Mouse (Mus musculus) kidney, adult 18-20 months (tissue): ENCODE data around the gene Nkx2-1.

Source experiments
- DNase-seq: peaks from one replicate; pipeline ENCODE4 v3.0.0; 2021

Gene Nkx2-1

GRCm38 (mm10) chr12:56521106-56521840, 15.4 kb downstream of the Nkx2-1 start:
- DNase-seq: no peak

- no peak for DNase-seq
Measured at GRCm38 (mm10) chr12:56520396-56521105, 16.2 kb downstream of the Nkx2-1 start.

- DNase-seq: no peak
Measured at GRCm38 (mm10) chr12:56519738-56520191, 16.9 kb downstream of the Nkx2-1 start.

- no peak for DNase-seq
Measured at GRCm38 (mm10) chr12:56519071-56519737, 17.5 kb downstream of the Nkx2-1 start.

DNA sequence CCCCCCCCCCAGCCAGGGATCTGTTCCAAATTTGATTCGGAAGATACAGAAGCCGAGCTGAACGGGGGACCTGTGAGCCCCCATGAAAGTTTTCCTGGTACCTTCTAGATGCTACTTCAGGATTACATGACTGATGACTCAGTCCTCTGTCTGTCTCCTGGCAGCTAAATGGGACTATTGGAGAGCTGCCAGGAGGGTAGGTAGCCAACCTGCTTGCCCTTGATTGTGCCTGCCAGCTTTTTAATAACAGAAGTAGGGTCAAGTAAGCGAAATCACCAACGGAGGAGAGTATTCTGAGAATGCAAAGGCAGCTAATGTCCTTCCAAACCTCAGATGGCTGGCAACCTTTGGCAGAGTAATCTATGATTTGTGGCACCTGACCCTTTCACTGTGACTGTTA, 18.5 kb downstream of the Nkx2-1 start:
- no peak for DNase-seq

- DNase-seq: no peak
Measured at GRCm38 (mm10) chr12:56514831-56515230, 21.9 kb downstream of the Nkx2-1 start.

- no peak for DNase-seq
Measured at GRCm38 (mm10) chr12:56508413-56508812, 28.3 kb downstream of the Nkx2-1 start.

DNA sequence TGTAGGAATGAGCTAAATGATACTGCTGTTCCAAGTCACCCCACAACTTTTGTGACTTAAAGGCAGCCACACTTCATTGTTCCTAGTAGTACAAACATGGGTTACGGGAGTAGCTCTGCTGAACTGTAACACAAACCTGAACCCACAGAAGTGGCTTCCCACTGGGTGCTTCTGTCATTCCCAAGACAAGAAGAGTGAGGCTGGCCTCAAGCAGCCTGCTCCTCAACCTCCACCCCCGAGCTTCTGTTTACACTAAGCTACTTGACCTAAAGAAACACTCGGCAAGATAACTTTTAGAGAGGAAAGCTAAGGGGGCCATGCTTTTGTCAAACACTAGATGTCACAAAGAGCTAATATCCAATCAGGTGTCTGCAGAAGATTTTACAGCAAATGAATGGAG, 49.7 kb downstream of the Nkx2-1 start:
- no peak for DNase-seq

- no peak for DNase-seq
Measured at GRCm38 (mm10) chr12:56482606-56483005, 54.1 kb downstream of the Nkx2-1 start.
